Mouse (Mus musculus): ENCODE data around the gene Gm10974. TPM values are rescaled to one million over a fixed set of nuclear protein-coding genes. Genes with fewer than 3 reads are reported as not detected.
A peak's percentile ranks its signal among the peaks of the same experiment; 100 is the strongest.

The Gm10974 gene
- total RNA-seq, 2 experiments from 2014 or later = not detected

GRCm38 (mm10) chr7:66401605-66402004, 35.9 kb downstream of the Gm10974 start:
- ATAC-seq (replicated peaks; ENCODE audit: low FRiP score, low TSS enrichment, poor library complexity, severe bottlenecking) = no peak

GRCm38 (mm10) chr7:66402876-66403275, 37.2 kb downstream of the Gm10974 start:
- ATAC-seq (replicated peaks; ENCODE audit: low FRiP score, low TSS enrichment, poor library complexity, severe bottlenecking) = no peak

DNA sequence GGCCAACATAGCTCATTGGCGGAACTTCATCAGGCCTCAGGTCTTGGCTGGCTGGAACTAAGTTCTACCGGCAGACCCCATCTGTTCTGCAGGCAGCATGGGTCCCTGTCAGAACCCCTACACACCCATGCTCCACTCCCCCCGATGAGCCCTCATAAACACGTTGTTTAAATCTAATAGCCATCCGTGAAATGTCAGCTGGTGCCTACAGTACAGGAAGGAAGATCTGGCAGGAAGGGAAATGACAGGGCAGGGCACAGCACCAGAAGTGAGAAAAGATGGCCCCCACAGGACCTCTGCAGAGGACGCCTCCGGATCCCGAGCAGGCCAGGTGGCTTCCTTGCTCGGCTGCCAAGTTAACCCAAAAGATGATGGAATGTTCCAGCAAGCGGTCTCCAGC, 38.4 kb downstream of the Gm10974 start:
- ATAC-seq (replicated peaks; ENCODE audit: low FRiP score, low TSS enrichment, poor library complexity, severe bottlenecking) = no peak

DNA sequence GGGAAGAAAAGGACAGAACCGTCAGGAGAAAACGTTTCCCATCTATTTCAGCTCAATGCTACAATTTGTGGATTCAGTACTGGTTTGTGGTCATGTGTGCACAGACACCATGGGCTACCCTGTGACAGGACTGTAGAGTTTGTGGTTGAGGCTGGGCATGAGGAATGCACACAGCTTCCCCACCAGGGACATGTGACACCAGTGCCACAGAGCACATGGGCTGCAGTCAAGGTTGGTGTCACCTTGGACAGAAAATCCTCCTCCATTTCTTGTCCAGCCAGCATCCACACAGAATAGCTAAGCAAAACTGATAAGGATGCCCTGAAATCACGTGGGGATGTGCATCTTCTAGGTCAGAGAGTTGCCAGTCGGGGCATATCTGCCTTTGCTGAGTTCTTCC, 39.1 kb downstream of the Gm10974 start:
- no peak for ATAC-seq (replicated peaks; ENCODE audit: low FRiP score, low TSS enrichment, poor library complexity, severe bottlenecking)

DNA sequence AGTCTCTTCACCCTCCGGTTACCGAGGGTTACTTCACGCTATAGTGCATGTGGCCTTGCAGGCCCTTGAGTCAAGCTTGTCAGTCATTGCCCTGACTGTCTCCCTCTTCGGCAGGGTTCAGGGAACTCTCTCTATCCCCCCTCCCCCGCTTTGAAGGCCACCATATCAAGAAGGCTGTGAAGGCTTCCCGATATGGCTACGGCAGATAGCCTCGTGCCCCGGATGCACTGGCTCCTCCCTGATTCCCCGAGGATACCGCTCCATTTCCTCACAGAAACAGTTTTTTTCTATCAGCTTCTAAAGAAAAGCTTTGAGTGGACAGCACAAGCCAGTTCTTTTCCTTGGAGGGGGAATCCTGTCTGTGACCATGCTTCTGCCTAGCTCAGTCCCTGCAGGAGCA, 39.8 kb downstream of the Gm10974 start:
- no peak for ATAC-seq (replicated peaks; ENCODE audit: low FRiP score, low TSS enrichment, poor library complexity, severe bottlenecking)

GRCm38 (mm10) chr7:66405951-66406721, 40.4 kb downstream of the Gm10974 start:
- ATAC-seq (replicated peaks; ENCODE audit: low FRiP score, low TSS enrichment, poor library complexity, severe bottlenecking) = no peak

- ATAC-seq (replicated peaks; ENCODE audit: low FRiP score, low TSS enrichment, poor library complexity, severe bottlenecking) = no peak
Measured at GRCm38 (mm10) chr7:66406971-66407370, 41.3 kb downstream of the Gm10974 start.

DNA sequence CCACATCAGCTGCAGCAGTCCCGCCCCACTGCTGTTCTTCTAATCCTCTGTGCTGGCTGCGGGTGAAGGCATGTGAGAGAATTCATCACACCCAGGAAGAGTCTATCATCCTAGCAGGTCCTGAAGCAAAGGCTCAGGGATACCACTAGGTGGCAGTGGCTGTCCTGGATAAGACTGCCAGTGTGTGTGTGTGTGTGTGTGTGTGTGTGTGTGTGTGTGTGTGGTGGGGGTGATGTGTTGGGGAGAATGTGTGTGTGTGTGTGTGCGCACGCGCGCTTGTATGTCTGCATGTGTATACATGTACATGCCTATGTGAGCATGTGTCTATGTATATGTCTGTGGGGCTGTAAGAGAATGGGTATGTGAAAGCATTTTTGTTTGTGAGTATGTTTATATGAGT, 43.7 kb downstream of the Gm10974 start:
- ATAC-seq (replicated peaks; ENCODE audit: low FRiP score, low TSS enrichment, poor library complexity, severe bottlenecking) = peak; percentile 62

GRCm38 (mm10) chr7:66413093-66413492, 47.4 kb downstream of the Gm10974 start:
- ATAC-seq (replicated peaks; ENCODE audit: low FRiP score, low TSS enrichment, poor library complexity, severe bottlenecking) = no peak

DNA sequence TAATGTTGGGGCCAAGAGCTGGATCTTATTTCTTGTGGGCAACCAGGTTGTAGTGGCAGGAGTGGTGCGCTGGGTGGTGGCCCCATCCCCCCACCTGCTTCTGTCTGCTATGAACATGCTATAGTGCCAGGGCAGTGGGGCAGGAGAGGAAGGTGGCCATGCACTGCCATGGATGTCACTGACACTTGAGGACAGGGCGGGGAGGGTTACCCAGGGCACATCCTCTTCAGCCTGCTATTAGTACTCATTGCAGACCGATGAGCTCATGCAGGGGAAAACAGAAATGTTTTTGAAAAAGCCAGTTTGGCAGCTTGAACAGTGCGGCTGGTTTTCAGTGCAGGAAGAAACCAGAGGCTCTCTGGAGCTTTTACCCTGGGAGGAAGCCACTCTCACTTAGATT, 51.1 kb downstream of the Gm10974 start:
- no peak for ATAC-seq (replicated peaks; ENCODE audit: low FRiP score, low TSS enrichment, poor library complexity, severe bottlenecking)

DNA sequence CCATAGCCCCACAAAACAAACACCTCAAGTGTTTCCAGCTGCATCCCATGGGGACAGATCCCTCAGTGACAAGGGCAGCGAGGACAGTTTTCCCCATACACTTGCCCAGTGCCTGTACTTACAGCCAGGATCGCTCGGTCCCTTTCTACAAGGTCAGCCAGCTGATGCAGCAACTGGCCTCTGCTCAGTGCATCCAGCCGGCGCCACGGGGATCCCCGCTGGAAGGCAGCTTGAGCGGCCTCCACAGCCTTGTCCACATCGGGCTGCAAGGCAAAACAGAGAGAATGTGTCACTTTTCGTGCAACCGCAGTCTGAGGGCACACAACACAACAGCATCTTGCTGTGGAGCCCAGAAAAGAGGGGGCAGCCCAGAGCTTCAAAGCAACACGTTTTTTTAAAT, 53.3 kb downstream of the Gm10974 start:
- no peak for ATAC-seq (replicated peaks; ENCODE audit: low FRiP score, low TSS enrichment, poor library complexity, severe bottlenecking)

DNA sequence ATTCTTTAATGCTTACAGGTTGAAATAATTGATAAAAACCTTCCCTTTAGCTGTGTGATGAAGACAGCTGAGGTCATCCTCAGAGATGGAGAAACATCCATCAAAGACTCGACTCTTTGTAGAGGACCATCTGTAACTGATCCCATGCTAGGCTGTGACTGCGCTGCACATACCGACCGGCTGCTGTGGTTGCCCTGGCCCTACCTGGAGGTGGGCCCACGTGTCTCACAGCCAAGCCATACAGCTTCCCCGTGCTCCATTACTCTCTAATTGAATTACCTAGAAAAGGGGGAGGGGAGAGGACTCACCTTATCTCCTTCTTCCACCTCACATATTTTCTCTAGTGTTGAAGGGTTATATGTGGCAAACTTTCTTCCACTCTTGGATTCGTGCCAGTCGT, 56.2 kb downstream of the Gm10974 start:
- no peak for ATAC-seq (replicated peaks; ENCODE audit: low FRiP score, low TSS enrichment, poor library complexity, severe bottlenecking)

GRCm38 (mm10) chr7:66427053-66427436, 61.3 kb downstream of the Gm10974 start:
- no peak for ATAC-seq (replicated peaks; ENCODE audit: low FRiP score, low TSS enrichment, poor library complexity, severe bottlenecking)

DNA sequence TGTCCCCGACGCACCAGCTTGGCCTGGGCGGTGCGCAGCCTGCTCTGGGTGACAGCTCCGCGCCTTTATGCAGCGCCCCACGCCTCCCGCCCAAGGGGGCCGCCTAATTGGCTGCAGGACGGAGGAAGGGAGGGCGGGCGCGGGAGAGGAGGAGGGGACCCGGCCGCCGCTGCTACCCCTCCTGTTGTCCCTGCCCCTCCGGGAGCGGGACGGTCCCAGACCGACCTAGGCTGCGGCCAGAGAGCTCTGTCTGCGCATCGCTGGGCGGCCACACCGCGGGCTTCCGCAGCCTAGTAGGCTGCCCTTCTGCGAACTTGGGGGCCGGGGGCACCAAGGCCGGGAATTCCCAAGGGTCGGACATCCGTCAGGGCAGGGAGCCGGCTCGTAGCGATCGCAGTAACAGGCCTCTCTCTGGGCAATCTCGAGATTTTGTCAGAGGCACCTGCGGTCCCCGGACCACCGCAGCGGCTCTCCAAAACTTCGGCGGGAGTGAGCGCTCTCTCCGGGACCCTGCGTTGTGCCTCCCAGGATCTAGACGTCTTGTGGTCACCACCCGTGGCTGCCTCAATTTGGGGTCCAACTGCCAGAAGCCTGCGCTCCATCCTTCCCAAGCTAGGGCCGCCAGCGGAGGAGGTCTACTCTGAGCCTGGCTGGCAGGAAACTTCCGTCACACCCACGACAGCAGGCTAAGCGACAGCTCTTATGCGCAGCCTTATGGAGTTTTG, 61.9 kb downstream of the Gm10974 start, which contains the start of gene Aldh1a3:
TSS of gene Aldh1a3 (minus strand) at position 81 of the 725 bp plus-strand sequence.
- 0 out of 2 replicates have a peak, but pooled peaks have one; percentile 41 for ATAC-seq (replicated peaks; ENCODE audit: low FRiP score, low TSS enrichment, poor library complexity, severe bottlenecking)

GRCm38 (mm10) chr7:66434453-66434935, 68.8 kb downstream of the Gm10974 start:
- ATAC-seq (replicated peaks; ENCODE audit: low FRiP score, low TSS enrichment, poor library complexity, severe bottlenecking) = peak; percentile 74

Other genes with a start within 250 kb of the Gm10974 start
- 14.7 and 18.4 TPM in 2 replicates for gene Lrrk1, start 22.4 kb downstream of the Gm10974 start, total RNA-seq (2014; fragmentation: Nextera tagmentation)
- gene Lrrk1, start 22.4 kb downstream of the Gm10974 start, total RNA-seq (2017) = 7.2 and 19.7 TPM in 2 replicates
- 0.89 and 2.5 TPM in 2 replicates for gene Aldh1a3, start 61.6 kb downstream of the Gm10974 start, total RNA-seq (2014; fragmentation: Nextera tagmentation)
- gene Aldh1a3, start 61.6 kb downstream of the Gm10974 start, total RNA-seq (2017) = 0.30 and 1.9 TPM in 2 replicates

All from megakaryocyte-erythroid progenitor cell, adult 5-6 weeks (primary cell).